Mouse (Mus musculus) neural tube, embryonic 14.5 days (tissue): ENCODE data around the gene Cemip2. TPM values are rescaled to one million over a fixed set of nuclear protein-coding genes. Genes with fewer than 3 reads are reported as not detected.

Experiments used
- ATAC-seq: fragments of 200-750 bp; cut with Nextera tagmentation; 2 replicates; pipeline ENCODE4 v1.8.0; 2017; ENCODE audit warnings: low read depth, mild to moderate bottlenecking, moderate TSS enrichment, moderate library complexity
- H3K27ac ChIP-seq: fragments of 300-500 bp; sonication (generic); 2 replicates; pipeline ENCODE4 v1.5.1; 2014; ENCODE audit warnings: low read depth, mild to moderate bottlenecking, control low read depth, low read length, moderate library complexity, mixed read lengths
- H3K27me3 ChIP-seq: fragments of 300-500 bp; sonication (generic); 2 replicates; pipeline ENCODE4 v1.6.1; 2014; ENCODE audit warnings: low read length; ENCODE audit not compliant: control insufficient read depth, insufficient read depth
- H3K36me3 ChIP-seq: fragments of 300-500 bp; sonication (generic); 2 replicates; pipeline ENCODE4 v1.6.1; 2014; ENCODE audit warnings: low read length, mixed read lengths; ENCODE audit not compliant: control insufficient read depth, insufficient read depth
- H3K4me1 ChIP-seq: fragments of 300-500 bp; sonication (generic); 2 replicates; pipeline ENCODE4 v1.6.1; 2014; ENCODE audit warnings: low read length; ENCODE audit not compliant: control insufficient read depth, insufficient read depth
- H3K4me2 ChIP-seq: fragments of 300-500 bp; sonication (generic); 2 replicates; pipeline ENCODE4 v1.6.1; 2014; ENCODE audit warnings: mild to moderate bottlenecking, low read depth, low read length, control low read depth
- H3K4me3 ChIP-seq: fragments of 300-500 bp; sonication (generic); 2 replicates; pipeline ENCODE4 v1.5.1; 2014; ENCODE audit warnings: low read depth, low read length, control low read depth, mixed read lengths
- H3K9ac ChIP-seq: fragments of 300-500 bp; sonication (generic); replicated peaks from 2 replicates; pipeline ENCODE4 v1.6.1; 2014; ENCODE audit warnings: low read depth, mild to moderate bottlenecking, control low read depth, low read length, mixed read lengths
- H3K9me3 ChIP-seq: fragments of 300-500 bp; sonication (generic); 2 replicates; pipeline ENCODE4 v1.6.1; 2016; ENCODE audit warnings: low read length; ENCODE audit not compliant: control insufficient read depth
- WGBS: fragments of 180-500 bp; shearing (Covaris S2); extraction: QIAGEN DNeasy Blood & Tissue Kit; methylation state at CpG from one replicate; pipeline ENCODE4 v1.1.7; 2014; 5-methylcytosine and 5-hydroxymethylcytosine counted together
- polyA plus RNA-seq: library from polyadenylated mRNA; unstranded; fragments of >200 nt; fragmentation: Nextera tagmentation; extraction: Ambion mirVana; gene quantifications from 2 replicates; pipeline ENCODE4 v1.2.1, GENCODE M21; 2014

Gene Cemip2
- polyA plus RNA-seq, 1 experiment from 2014 or later: 21.1 TPM

DNA sequence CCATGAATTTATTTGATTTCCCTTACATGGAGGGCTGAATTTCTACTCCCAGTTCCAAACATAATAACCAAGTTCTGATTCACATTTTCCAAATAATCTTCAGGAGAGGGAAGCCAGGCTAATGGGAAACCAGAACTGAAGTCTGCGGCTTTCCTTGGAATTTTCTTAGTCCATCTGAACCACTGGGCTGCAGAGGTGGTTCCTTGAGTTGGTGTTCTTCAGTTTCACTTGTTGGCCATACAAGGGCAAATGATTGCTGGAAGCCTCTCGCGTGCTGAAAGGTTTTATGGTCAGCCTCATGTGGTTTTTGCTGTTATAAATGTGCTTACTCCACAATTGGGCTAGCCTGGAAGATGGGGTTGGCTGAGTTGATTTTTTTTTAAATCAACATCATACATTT, 16.4 kb downstream of the Cemip2 start:
- H3K36me3 ChIP-seq: peaks cover 15% of the 10 kb centered on the region
- ATAC-seq: no peak

DNA sequence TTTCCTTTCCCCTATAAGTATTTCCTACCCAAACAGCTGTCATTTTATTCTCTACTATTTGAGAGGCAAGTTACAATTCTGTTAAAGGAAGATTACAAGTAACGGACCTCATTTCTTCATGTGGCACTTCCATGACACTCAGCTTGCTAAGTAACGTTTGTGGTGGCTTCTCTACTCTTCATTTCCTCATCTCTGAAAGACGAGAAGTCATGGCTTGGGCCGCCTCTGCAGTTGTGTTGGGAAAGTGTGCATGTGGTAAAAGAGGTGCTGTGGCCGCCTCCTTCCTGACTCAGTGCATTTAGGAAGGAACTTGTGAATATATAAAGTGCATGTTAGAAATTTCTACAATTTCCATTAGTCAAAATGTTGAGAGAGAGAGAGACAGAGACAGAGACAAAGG, 18.2 kb downstream of the Cemip2 start:
- H3K9me3 ChIP-seq: no peaks in the 10 kb centered on the region
- 0 out of 2 replicates have a peak, but pooled peaks cover 2% of the 10 kb centered on the region for H3K4me1 ChIP-seq
- no peak overlapping the region for H3K9ac ChIP-seq
- peaks cover 15% of the 10 kb centered on the region for H3K36me3 ChIP-seq
- no peak overlapping the region for H3K4me3 ChIP-seq
- no peak overlapping the region for H3K4me2 ChIP-seq
- no peak overlapping the region for H3K27ac ChIP-seq
- H3K27me3 ChIP-seq: no peaks in the 10 kb centered on the region
- no peak for ATAC-seq
- WGBS: 87% methylated on average over 5 of the region's 5 CpGs

More for the DNA sequence above, 16.4 kb downstream of the Cemip2 start:
- no peaks in the 10 kb centered on the region for H3K27me3 ChIP-seq
- 66% methylated on average over 3 of the region's 3 CpGs for WGBS
- no peak overlapping the region for H3K4me3 ChIP-seq
- H3K9me3 ChIP-seq: no peaks in the 10 kb centered on the region
- H3K9ac ChIP-seq: no peak overlapping the region
- H3K4me2 ChIP-seq: no peak overlapping the region
- no peak overlapping the region for H3K27ac ChIP-seq
- peaks cover 10% of the 10 kb centered on the region for H3K4me1 ChIP-seq

DNA sequence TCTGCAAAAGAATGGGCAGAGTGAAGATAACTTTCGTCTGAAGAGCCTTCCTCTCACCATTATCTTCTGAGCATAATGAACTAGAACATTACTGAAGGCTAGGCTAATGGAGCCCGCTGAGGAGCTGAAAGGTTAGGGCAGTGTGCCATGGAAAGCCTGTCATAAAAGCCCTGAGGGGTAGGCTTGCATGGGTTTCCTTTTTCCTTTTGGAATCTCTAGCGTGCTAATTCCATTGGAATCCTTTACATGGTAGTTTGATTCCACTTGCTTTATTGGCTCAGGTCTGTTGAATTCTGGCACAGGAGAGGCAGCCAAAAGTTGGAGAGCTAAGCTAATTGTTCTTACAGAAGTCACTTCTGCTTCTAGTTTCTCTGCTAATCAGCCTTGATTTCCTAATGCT, 20.6 kb downstream of the Cemip2 start:
- H3K4me3 ChIP-seq: no peak overlapping the region
- no peak overlapping the region for H3K9ac ChIP-seq
- no peaks in the 10 kb centered on the region for H3K9me3 ChIP-seq
- H3K4me1 ChIP-seq: 0 out of 2 replicates have a peak, but pooled peaks cover 2% of the 10 kb centered on the region
- H3K27me3 ChIP-seq: no peaks in the 10 kb centered on the region
- no peak overlapping the region for H3K27ac ChIP-seq
- no peak overlapping the region for H3K4me2 ChIP-seq
- 0 out of 2 replicates have a peak, but pooled peaks have one; percentile 41 for ATAC-seq
- 19% methylated on average over 3 of the region's 3 CpGs for WGBS
- peaks cover 31% of the 10 kb centered on the region for H3K36me3 ChIP-seq

DNA sequence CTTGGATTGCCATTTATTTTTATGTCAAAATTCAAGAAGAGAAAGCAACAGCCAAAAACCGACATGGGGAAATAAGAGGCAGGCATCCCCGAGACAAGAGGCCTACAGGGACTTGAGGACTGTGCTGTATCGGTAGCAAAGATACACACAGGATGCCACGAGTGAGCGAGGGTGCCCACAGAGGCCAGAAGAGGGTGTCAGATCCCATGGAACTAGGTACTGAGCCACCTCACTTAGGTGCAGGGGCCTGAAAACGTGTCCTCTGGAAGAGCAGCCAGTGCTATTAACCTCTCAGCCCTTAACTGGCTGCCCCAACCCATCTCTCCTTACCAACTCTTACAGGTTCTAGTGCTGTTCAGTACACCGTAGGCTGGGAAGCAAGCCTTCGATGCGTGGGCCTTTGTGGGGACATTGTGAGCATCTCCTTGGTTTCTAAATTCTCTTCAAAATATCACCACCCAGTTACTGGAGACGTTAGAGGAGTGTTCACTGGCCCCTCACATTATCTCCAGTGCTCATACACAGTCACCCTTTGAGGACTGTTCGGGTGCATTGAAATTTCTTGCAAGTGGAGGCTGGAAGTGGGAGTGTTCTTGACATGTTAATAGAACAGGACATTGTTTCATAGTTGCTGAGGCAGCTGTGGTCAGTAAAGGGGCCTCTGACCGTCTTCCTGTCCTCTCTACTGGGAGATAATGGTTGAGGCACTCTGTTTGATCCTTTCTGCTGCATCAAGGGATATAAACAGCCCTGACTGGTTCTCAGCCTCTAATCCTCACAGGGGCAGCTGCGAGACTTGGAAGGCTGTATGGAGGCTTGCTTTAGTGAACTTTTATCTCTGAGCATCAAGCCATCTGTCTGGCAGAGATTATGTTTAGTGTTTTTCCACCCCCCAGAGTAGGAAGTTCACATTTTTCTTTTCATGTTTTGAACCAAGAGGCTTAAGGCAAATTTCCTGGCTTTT, 21.6 kb downstream of the Cemip2 start:
- 59% methylated on average over 13 of the region's 13 CpGs for WGBS
- Histone ChIP-seq H3K9ac (no peak overlapping the region), H3K27ac (peak overlapping the region; percentile 39), H3K9me3 (no peaks in the 10 kb centered on the region), H3K4me2 (no peak overlapping the region), H3K4me3 (no peak overlapping the region), H3K27me3 (no peaks in the 10 kb centered on the region), H3K36me3 (peaks cover 41% of the 10 kb centered on the region), H3K4me1 (0 out of 2 replicates have a peak, but pooled peaks cover 2% of the 10 kb centered on the region)
- 0 out of 2 replicates have a peak, but pooled peaks have one; percentile 22 for ATAC-seq

DNA sequence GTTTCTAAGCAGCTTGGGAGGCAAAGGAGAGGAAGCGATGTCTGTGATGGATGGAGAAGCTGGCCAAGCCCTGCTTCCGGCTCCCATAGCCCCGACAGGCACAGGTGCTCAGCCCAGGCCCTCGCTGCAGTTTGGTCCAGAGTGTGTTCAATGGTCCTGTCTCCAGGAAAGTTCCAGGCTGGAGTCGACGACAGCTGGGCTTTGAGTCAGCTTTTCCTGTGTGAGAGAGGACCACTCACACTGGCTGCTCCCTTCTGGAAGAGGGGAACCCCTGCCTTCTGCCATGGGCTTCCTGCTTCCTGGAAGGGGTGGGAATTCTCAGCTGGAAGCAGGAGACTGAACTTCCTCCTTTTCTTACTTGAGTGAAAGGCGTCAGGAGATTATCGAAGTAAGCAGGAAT, 26.3 kb downstream of the Cemip2 start:
- WGBS: 92% methylated on average over 8 of the region's 8 CpGs
- H3K4me3 ChIP-seq: no peak overlapping the region
- H3K4me1 ChIP-seq: 0 out of 2 replicates have a peak, but pooled peaks cover 2% of the 10 kb centered on the region
- H3K27ac ChIP-seq: no peak overlapping the region
- H3K9me3 ChIP-seq: no peaks in the 10 kb centered on the region
- peaks cover 61% of the 10 kb centered on the region for H3K36me3 ChIP-seq
- ATAC-seq: no peak
- H3K27me3 ChIP-seq: no peaks in the 10 kb centered on the region
- no peak overlapping the region for H3K9ac ChIP-seq
- no peak overlapping the region for H3K4me2 ChIP-seq

DNA sequence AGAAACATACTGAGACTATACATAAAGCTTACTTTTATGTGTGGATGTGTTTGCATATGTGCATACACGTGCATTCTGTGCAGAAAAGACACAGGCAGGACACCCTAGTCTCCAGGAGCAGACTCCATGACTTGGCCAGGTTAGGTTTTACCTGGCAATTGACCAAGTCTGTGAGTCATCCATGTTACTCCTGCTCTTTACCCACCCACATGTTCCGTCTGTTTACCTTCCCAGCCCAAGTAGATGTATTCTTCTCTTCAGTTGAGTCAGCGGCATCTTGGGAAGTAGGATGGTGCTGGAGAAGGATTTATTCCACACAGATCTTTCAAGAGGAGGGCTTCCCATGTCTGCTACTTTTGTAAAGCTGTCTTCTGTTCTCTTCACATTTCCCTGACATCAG, 27.2 kb downstream of the Cemip2 start:
- Histone ChIP-seq H3K36me3 (peaks cover 61% of the 10 kb centered on the region), H3K9ac (no peak overlapping the region), H3K27me3 (no peaks in the 10 kb centered on the region), H3K9me3 (no peaks in the 10 kb centered on the region), H3K27ac (no peak overlapping the region), H3K4me2 (no peak overlapping the region), H3K4me1 (no peaks in the 10 kb centered on the region), H3K4me3 (no peak overlapping the region)
- 88% methylated on average over 3 of the region's 3 CpGs for WGBS
- ATAC-seq: no peak

DNA sequence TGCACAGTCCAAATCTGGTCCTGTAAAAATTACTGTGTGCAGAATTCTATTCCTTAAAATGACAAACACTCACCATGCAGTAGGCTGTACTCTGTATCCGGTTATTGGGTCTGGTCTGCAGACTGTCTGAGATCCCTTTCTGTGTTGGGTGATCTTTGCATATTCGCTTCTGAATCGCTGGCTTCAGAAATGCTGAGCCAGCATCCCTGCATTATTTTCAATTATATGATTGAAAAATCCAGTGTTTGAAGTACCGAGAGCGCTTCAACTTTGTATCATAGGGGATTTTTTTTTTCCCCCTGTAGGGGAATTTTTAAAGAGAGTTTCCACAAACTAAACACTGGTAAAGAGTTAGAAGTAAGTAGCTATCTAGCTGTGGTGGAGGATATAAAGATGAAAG, 32.0 kb downstream of the Cemip2 start:
- H3K36me3 ChIP-seq: peaks cover 65% of the 10 kb centered on the region
- ATAC-seq: no peak
- 92% methylated on average over 5 of the region's 5 CpGs for WGBS

DNA sequence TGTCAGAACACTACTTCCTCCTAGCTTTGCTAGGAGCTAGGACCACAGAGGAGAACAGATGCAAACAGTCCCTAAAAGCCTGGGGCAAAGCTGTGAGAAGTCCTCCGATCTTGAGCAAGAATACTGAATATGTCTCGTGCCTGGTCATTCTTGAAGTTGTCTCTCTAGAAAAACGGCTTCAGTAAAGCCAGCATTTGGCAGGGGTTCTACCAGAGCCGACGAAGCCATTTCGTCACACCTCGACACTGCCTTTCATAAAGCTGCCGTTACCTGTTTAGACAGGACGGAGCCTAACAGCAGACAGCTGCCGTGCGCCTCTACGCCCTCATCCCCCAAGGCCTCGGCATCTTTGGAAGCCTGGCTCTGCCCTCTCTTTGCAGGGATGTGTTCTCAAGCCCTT, 35.4 kb downstream of the Cemip2 start:
- Histone ChIP-seq H3K9me3 (no peaks in the 10 kb centered on the region), H3K4me1 (no peaks in the 10 kb centered on the region), H3K36me3 (peaks cover 62% of the 10 kb centered on the region), H3K4me2 (no peak overlapping the region), H3K9ac (no peak overlapping the region), H3K27me3 (no peaks in the 10 kb centered on the region), H3K4me3 (no peak overlapping the region), H3K27ac (no peak overlapping the region)
- WGBS: 90% methylated on average over 13 of the region's 13 CpGs
- ATAC-seq: no peak

More for the DNA sequence above, 32.0 kb downstream of the Cemip2 start:
- no peak overlapping the region for H3K4me3 ChIP-seq
- H3K9ac ChIP-seq: no peak overlapping the region
- no peaks in the 10 kb centered on the region for H3K4me1 ChIP-seq
- H3K27ac ChIP-seq: no peak overlapping the region
- H3K4me2 ChIP-seq: no peak overlapping the region
- H3K9me3 ChIP-seq: no peaks in the 10 kb centered on the region
- no peaks in the 10 kb centered on the region for H3K27me3 ChIP-seq

DNA sequence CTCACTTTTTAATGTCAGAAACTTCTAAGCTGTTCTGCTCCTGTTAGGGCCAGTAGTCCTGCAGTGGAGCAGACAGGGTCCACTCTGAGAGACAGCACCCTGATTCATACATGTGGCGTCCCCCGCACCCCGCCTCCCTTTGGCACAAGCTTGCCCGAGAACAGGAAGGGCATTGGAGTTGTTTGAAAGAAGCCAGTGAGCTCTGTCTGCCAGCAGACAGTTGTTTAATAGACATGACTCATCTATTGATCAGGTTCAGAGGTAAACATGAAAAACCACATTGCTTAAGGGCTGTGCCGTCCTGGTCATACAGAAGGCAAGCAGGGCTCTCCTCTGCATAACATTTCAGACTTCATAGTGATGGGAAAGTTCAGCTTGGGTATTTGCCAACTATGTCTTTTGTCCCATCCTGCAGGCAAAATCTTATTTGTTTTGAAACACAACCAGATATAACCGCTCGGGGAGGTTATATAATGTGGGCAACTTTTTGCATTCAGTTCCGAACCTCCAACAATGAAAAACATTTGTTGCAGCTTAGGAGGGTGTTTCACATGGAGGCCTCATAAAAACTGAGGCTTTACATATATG, 36.4 kb downstream of the Cemip2 start:
- Histone ChIP-seq H3K9me3 (no peaks in the 10 kb centered on the region), H3K36me3 (peaks cover 65% of the 10 kb centered on the region), H3K27me3 (no peaks in the 10 kb centered on the region), H3K27ac (no peak overlapping the region), H3K4me2 (no peak overlapping the region), H3K9ac (no peak overlapping the region), H3K4me3 (no peak overlapping the region), H3K4me1 (no peaks in the 10 kb centered on the region)
- WGBS: 75% methylated on average over 8 of the region's 8 CpGs
- peak; percentile 65 for ATAC-seq
